In genomic region chr8:110965594-110965993, GRCm38 (mm10) we compare ENCODE assay signal across 8 mouse cellular contexts. TPM values are rescaled to one million over a fixed set of nuclear protein-coding genes. Genes with fewer than 3 reads are reported as not detected.
A peak's percentile ranks its signal among the peaks of the same experiment; 100 is the strongest.
DNase-seq lines count a peak whose midpoint lies in the region; ATAC-seq lines count a peak whose summit lies in the region.

No protein-coding gene starts in this region.

- peak; percentile 12 for DNase-seq in embryo, embryonic 10.5 days (ENCODE audit: low spot score)
- no peak for DNase-seq in embryo, embryonic 9.5 days (ENCODE audit: extremely low spot score)
- DNase-seq in adrenal gland, adult (ENCODE audit: inconsistent age in 2 of 2, low spot score in 1 of 2) = peak; percentile 93 to 98
- DNase-seq in heart, postnatal 10 days = peak; percentile 95
- DNase-seq in left cerebral cortex, adult 11 months (ENCODE audit: low spot score) = peak; percentile 67
- DNase-seq in ovary, postnatal 14 days (ENCODE audit: low spot score) = peak; percentile 67
- DNase-seq in thymus, postnatal 14 days = no peak

- intact Hi-C loops in heart, postnatal 10 days (cut with DNase I) = loop anchor here (1.0 to 5.0 kb wide), 4 partner anchors 15 to 63 kb away; partner anchors contain the start of gene Fuk

- ATAC-seq in erythroid progenitor cell, adult 5-6 weeks (replicated peaks; ENCODE audit: low FRiP score, poor library complexity, severe bottlenecking) = peak; percentile 53

RNA-seq across cellular contexts. Expression of gene Ddx19a, which starts 32.0 kb away (rescaled TPM):
- total RNA-seq in erythroid progenitor cell, adult 5-6 weeks (2015; ENCODE audit: low replicate concordance) = 45.4 and 49.9 TPM in 2 replicates
- 22.5 and 28.8 TPM in 2 replicates for total RNA-seq in erythroid progenitor cell, adult 5-6 weeks (2017; ENCODE audit: low replicate concordance)
- total RNA-seq in heart, postnatal 10 days (2021) = 10 to 100 TPM; 39.2 to 41.1 TPM

RNA-seq across cellular contexts. Expression of gene St3gal2, which starts 45.9 kb away (rescaled TPM):
- 30.6 and 40.0 TPM in 2 replicates for total RNA-seq in erythroid progenitor cell, adult 5-6 weeks (2015; ENCODE audit: low replicate concordance)
- total RNA-seq in erythroid progenitor cell, adult 5-6 weeks (2017; ENCODE audit: low replicate concordance) = 34.0 and 40.6 TPM in 2 replicates
- total RNA-seq in heart, postnatal 10 days (2021) = 10 to 100 TPM; 34.4 to 45.3 TPM

Comparison
In these comparisons a context has a peak if more than half of its experiments do, and no peak if none do; other contexts are left out.
1. DNase-seq: peak in embryo, embryonic 10.5 days (single experiment), adrenal gland, adult (2 of 2), heart, postnatal 10 days (2 of 2), left cerebral cortex, adult 11 months (single experiment) and ovary, postnatal 14 days (single experiment); none in embryo, embryonic 9.5 days (single experiment) and thymus, postnatal 14 days (single experiment).